Mouse (Mus musculus): ENCODE results near the gene Tnfrsf4.

Tnfrsf4 gene

DNA sequence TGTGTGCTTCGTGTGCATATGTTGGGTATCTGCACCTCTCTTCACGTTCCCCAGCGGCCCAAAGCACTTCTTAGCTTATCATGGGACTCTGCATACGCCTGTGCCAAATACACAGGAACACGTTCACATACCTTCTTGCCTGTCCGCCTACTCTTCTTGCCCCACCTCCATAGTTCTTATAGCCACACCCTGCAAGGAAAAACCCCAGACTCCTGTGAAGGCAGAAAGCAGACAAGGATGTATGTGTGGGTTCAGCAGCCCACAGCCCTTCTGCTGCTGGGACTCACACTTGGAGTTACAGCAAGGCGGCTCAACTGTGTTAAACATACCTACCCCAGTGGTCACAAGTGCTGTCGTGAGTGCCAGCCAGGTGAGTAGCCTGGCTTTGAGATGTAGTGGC, at the start of gene Tnfrsf4:
Tnfrsf4 (plus strand) TSS at position 207 of the 400 bp plus-strand sequence.
- DNase-seq (ENCODE audit: low spot score in 2 of 2), result peak in 1 of 2 experiments; percentile 54

DNA sequence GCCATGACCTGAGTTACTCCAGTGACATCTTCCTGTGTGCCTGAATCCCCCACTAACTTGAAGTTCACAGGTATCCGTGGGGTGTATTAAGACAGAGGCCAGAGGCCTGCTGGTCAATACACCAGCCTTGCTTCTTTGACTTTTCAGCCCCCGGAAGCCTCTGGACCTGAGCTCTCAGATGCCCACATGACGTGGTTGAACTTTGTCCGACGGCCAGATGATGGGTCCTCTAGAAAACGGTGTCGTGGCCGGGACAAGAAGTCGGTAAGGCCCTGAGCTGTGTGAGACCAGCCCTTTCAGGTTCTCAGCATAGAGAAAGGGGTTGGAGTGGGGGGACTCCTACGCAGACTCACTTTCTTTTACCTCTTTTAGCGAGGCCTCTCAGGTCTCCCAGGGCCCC, 49.2 kb upstream of the Tnfrsf4 start:
- DNase-seq (ENCODE audit: low spot score in 2 of 2), result no peak

DNA sequence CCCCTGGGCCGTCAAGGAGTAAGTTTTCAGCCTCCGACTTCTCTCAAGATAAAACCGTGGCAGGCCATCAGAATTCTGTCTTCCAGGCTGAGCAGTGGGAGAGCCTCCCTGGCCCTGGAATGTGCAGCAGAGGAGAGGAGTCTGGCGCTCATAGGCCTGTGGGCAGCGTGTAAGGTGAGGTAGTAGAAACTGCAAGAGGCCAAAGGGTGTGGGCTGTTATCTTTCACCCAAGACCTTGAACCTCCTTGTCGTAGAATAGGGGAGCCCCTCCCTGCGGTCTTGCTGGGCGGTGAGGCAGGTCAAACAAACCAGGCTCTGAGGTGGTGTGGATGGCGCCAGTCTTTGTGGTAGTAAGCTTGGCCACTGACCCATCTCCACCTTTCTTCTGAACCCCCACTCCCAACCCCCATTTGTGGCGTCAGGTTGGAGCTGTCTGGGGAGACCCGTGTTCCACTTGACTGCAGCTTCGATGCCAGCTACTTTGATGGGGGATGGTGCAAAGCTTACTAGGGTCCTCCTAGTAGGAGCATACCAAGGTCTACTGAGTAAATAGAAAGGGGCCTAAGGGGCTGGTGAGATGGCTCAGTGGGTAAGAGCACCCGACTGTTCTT, 44.5 kb upstream of the Tnfrsf4 start:
- no peak for DNase-seq (ENCODE audit: low spot score in 2 of 2)

DNA sequence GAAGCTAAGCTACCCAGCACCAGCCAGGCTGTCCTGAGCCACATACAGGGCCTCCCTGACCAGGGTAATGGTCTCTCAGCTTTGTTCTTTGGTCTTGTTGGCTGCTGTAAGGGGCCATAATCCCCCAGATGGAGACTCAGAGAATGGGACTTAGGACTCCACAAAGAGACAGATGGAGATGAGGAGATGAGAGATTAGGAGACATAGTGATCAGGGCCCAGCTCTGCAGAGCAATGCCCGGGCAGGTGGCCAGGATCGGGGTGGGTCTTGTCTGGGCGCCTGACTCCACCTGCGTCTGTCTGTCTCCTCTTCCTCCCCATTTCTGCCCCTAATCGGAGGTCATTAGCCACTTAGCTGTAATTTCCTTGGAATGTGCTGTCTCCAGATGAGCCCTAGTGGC, 43.4 kb upstream of the Tnfrsf4 start:
- DNase-seq (ENCODE audit: low spot score in 2 of 2), result no peak

DNA sequence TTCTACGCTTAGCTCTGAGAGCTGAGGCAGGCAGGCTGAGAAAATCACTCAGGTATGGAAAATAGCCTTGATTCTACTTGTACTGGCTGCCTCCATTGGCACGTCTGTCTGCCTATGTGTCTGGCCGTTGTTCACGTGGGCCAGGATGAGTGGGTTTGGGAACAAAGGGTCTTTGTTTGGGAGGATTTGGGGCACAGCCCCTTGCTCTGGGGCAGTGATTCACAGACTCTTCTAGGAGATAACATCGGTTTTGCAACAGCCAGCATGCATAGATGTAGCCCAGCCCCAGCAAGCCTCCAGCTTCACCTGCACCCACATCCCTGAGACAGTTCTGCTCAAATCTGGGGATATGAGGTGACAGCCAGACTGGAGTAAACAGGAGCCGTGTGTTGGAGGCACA, 41.0 kb upstream of the Tnfrsf4 start:
- no peak for DNase-seq (ENCODE audit: low spot score in 2 of 2)

DNA sequence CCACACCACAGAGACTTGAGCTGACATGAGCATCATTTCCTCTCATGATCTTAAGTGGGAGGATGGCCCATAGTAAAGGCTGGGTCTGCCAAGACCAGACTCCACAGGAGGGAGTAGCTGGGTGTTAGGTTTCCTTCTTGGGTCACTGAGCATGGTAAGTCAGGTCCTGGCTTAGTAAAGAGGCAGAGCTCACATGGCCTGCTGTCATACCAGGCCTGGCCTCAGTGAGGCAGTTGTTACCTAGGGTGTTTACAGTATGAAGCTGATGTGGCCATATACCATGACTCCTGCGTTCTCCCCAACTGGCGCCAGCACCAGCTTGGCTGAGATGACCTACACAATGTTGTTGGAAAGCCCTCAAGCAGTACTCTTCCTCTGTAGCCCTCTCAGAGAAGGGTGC, 40.4 kb upstream of the Tnfrsf4 start:
- no peak for DNase-seq (ENCODE audit: low spot score in 2 of 2)

DNA sequence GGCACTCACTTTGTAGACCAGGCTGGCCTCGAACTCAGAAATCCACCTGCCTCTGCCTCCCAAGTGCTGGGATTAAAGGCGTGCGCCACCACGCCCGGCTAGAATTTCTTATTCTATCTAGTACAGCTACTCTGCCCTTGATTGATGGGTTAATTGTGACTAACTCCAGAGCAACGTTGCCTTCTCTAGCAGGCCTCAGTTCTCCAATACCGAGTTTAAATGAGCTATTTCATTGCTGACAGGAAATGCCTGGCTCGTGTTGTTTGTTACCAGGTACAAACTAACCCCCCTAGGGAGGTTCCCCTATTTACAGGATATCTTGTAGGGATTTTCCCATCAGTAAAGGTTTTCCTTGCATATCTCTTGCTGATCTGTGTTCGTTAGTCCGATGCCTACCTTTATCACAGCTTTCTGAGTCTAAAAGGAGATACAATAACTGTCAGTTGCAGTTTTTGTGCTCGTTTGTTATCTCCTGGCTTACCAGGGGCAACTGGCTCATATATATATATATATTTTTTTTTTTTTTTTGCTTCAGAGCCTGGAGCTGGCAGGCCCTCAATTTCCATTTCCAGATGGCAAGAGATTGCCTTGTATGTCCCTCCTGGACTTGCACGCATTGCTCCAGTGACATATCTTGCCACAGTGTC, 32.1 kb upstream of the Tnfrsf4 start:
- no peak for DNase-seq (ENCODE audit: low spot score in 2 of 2)

DNA sequence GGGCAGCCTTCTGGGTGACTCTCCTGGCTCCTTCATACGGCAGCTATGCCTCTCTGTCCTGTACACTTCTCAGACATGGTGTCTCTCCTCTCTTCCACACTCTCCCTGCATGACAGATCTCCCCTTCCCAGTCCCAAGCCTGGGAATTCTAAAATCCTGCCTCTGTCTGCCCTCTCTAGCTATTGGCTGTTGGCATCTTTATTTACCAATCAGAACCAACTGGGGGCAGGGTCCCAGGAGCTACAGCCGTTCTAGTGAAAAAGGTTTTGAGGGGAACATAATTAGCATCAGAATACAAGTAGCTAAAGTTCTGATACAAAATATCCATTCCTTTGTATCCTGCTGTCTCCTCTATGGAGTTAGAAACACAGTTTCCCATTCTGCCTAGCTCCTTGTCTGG, 29.9 kb upstream of the Tnfrsf4 start:
- DNase-seq (ENCODE audit: low spot score in 2 of 2), result no peak

DNA sequence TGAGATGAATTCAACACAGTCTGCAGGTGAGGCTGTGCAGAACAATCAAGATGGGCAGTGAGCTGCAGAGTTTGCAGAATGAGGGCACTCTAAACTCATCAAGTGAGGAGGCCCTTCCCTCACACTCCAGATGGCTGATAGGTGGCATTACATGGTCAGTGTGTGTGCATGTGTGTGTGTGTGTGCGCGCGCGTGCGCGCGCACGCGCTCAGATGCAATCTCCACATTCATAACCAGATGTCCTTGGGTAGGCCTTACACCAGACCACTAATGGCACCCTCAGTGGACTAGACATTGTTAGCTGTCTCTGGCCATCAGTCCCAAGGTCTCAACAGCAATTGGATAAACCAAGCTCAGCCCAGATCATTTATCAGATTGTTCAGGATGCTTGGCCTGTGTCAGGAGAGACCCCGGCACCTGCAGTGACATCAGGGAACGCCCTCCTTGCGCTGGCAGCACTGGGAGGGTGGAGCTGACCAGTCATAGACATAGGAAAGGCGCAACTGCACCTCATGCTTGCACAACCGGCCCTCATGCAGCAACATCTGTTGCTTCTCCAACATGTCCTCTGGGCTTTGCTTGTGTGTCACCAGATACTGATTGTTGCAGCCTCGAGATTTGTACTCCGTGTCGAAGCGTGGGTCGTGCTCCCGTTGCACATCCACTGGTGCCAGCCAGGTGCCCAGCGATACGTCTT, 22.3 kb upstream of the Tnfrsf4 start:
- no peak for DNase-seq (ENCODE audit: low spot score in 2 of 2)

DNA sequence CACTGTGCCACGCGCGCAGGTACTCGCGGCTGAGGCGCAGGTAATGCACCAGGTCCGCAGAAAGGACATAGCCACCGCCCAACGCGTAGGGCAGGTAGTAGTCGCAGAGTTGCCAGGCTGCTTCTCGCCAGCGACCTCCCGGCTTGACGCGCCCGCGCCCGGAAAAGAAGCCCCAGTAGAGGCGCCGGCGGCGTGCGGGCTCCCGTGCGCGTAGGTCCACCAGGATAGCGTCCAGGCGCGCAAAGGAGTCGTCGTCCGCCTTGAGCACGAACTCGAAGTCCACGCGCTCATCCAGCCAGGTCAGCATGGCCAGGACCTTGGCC, 21.8 kb upstream of the Tnfrsf4 start:
- no peak for DNase-seq (ENCODE audit: low spot score in 2 of 2)

DNA sequence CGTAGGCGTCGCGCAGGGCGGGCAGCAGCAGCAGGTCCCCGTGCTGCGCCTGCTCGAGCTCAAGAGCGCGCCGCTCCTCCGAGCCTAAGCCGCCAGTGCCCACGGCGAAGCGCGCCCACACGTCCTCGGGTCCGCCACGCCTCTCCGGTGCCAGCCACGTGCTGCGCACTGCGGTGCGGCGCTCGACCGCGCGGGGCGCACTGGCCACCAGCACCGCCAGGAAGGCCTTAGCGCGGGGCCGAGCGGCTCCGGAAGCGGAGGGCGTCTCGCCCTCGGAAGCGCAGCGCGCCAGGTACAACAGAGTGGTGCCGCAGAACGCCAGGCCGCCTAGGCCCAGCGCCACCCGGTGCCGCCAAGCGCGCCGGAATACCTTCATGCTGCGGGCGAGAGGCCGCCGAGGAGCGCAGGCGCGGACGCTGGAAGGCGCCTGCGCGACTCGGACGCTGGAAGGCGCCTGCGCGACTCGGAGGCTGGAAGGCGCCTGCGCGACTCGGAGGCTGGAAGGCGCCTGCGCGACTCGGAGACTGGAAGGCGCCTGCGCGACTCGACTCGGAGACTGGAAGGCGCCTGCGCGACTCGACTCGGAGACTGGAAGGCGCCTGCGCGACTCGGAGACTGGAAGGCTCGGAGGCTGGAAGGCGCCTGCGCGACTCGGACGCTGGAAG, 21.3 kb upstream of the Tnfrsf4 start, which contains the start of the genes B3galt6 and Sdf4:
B3galt6 (minus strand) TSS at position 409 of the 665 bp plus-strand sequence.
Sdf4 (plus strand) TSS at position 632 of the 665 bp plus-strand sequence.
- DNase-seq (ENCODE audit: low spot score in 2 of 2), result peak; percentile 88 to 91

DNA sequence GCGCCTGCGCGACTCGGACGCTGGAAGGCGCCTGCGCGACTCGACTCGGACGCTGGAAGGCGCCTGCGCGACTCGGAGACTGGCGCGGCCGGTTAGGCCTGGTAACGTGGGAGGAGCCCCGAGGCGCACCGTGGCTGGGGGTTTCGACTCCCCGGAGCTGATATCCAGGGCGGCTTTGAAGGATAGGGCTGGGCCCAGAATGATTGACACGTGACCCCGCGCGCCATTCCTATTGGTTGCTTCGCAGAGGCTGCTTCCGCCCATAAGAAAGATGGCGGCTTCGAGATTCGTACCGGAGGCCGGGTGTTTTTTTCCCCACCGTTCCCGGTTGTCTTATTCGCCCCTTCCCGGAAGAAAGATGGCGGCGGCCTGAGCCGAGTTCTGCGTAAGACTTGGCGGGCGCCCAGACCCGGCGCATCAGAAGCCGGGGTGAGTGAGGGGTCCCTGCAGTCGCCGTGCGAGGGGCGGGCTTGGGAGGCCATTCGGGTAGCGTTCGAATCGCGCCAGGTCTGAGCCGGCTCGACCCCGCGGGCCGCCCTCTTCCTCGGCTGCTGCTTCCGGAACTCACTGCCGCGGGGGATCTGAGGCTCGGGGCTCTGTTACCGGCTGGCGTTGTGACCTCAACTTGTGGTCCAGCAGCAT, 20.6 kb upstream of the Tnfrsf4 start:
- peak; percentile 97 to 98 for DNase-seq (ENCODE audit: low spot score in 2 of 2)

DNA sequence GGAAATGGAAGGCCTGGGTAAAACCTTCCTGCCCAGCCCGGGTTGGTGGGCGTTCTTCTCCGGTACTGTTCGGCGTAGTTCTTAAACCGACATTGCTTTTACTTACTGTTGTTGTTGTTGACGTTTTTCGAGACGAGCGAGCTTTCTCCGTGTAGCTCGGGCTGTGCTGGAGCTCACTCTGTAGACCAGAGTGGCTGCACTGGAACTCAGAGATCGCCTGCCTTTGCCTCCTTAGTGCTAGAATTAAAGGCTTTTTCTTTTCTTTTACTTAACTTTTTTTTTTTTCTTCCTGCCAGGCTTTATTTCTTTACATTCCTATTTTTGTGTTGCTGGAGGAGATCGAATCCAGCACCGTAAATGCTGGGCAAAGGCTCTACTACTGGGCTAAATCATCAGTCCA, 20.0 kb upstream of the Tnfrsf4 start:
- no peak for DNase-seq (ENCODE audit: low spot score in 2 of 2)

DNA sequence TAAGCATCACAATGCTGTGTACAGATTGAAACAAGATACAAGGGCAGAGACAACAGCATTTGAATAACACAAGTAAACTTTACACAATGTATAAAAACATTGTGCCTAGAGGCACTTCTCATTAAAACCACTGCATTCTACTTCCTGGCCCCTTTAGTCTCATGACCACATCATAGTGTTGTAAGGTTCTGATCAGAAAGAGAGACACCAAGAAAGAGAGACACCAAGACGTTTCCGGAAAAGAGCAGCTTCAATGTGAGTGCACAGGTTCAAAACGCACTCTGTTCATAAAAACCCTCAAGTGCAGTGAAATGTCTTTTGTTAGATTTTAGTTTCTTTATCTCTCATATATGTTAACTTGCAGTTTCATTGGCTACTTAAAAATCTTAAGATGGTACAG, 9.5 kb upstream of the Tnfrsf4 start:
- DNase-seq (ENCODE audit: low spot score in 2 of 2), result no peak

DNA sequence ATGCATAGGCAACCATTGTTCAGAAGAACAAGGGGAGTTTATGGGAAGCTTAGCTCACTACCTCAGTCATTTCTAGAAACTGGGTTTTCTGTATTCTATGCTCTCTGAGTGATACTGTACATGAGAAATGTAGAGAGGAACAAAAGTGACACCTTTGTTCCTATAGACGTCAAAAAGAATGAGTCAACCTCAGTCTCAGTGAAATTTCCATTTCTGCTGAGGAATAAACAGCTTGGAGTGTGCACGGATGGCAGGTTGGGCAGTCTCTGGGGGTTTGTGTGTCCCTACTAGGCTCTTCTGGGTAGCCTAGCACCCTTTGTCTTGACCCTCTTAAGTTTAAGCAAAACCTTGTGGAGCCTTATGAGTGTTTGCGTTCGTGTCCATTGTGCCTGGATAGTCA, 5.3 kb upstream of the Tnfrsf4 start:
- DNase-seq (ENCODE audit: low spot score in 2 of 2), result no peak

DNA sequence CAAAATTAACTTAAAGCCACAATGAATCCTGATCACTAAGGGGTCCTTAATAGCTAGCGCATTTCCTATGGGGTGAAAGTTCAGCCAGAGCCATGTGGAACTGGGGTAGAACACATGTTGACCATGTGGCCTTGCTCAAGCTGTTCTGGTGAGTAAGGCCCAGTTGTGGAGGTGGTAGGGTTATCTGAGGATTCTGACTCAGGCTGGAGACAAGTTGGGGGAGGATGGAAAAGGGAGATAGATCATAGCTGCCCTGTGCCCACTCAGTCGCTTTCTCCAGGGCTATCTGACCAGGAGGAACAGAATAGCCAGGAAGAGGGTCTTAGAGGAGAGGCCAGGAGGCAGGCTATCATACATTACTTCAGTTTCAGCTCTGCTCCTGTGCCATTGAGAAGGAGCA, 793 bp downstream of the Tnfrsf4 start:
- no peak for DNase-seq (ENCODE audit: low spot score in 2 of 2)

DNA sequence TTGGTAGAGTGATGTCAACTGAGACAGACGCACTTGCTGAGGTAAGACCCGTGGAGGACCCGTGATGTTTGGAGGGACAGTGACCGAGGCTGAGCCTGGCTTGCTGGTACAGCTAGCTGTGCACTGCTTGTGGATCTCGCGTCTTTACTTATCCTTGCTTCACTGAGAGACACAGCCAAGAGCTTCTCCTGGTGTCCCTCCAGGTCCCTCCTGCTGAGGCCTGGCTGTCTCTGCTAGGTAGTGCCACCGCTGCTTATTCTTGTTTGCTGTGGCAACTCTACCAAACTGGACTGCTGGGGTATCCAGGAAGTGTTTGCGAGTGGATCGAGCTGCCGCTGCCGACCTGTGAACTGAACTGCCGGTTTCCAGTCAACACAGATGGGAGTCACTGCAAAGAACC, 6.1 kb downstream of the Tnfrsf4 start:
- no peak for DNase-seq (ENCODE audit: low spot score in 2 of 2)

DNA sequence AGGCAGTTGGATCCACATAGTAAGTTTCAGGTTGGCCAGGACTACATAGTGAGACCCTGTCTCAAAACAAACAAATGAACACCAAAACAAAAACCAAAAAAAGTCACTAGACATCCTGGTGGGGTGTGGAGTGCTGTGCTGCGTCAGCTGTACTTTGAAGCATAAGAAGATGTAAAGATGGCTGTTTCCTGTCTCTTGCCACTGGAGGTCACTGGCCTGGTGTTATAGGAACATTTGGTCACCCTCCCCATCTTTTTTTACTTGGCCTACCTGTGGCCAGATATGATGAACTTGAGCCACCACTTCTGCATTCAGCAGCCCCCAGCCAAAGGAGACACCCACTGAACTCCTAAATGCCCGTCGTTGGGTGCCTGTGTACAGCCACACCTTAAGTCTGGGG, 7.7 kb downstream of the Tnfrsf4 start:
- DNase-seq (ENCODE audit: low spot score in 2 of 2), result no peak

DNA sequence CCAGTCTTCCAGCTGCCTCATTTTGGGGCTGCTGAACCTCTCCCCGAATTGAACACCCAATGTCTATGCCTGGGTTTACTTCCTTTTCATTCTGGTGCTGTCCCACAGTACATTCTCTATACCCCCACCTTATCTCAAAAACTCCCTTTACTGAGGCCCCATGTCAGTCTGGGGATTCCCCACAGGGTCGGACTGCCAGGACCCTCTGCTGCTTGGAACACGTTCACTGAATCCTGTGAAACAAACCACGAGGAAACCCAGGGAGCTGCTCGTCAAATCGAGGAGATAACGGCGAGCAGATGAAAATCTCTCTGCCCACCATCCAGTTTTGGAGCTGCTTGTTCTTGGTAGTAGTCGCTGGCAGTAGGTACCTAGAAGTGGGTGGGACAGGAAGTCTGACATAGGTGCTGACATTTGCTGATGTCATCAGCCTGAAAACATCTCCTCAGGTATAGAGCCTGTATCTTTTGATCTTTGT, 8.3 kb downstream of the Tnfrsf4 start:
- DNase-seq (ENCODE audit: low spot score in 2 of 2), result no peak

DNA sequence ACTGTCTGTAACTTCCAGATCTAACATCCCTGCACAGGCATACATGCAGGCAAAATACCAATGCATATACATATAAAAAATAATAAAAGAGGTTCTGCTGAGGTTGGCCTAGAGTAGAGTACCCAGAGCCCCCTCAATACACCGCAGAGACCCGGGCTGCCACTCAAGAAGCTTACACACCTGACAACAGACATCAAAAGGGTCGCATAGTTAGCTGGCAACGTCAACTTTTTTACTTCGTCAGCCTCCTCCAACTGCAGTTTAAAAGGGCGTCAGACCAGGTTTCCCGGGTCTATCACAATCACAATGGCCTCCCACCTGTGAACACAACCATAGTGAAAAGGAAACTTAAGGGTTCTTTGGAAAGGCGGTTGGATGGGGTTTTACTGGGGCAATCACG, 9.9 kb downstream of the Tnfrsf4 start:
- no peak for DNase-seq (ENCODE audit: low spot score in 2 of 2)

DNA sequence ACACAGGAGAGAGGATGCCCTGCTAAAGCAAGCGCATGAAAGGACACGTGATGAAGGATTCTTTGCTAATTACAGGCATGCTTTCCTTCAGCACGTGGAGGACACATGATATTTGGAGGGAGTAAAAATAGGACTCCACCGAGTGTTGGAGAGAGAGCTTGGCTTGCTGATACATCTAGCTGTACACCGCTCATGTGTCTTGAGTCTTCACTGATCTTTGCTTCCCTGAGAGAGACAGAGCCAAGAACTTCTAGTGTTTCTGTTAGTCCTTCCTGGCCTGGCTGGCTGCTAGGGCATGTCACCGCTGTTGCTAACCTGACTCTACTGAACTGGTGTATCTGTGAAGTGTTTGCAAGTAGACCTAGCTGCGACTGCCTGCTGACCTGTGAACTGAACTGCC, 10.5 kb downstream of the Tnfrsf4 start:
- DNase-seq (ENCODE audit: low spot score in 2 of 2), result no peak

DNA sequence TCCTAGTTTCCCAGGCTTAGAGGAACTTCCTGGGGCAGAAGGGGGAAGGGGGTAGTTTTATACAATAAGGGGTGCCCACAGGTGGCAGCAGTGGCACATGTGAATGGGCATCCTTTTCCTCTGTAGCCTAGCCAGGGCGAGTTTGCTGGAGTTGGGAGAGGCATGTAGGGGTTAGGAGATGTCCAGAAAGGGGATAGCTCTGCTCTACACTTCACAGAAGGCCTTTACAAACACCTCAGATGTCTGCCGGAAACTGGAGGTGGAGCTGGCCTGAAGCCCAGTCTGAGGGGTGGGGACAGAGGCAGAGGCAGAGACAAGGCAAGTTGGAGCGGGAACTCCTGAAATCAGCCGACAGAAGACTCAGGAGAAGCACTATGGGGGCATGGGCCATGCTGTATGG, 12.4 kb downstream of the Tnfrsf4 start, which contains the start of gene Tnfrsf18:
Tnfrsf18 (plus strand) TSS at position 152 of the 400 bp plus-strand sequence.
- DNase-seq (ENCODE audit: low spot score in 2 of 2), result peak; percentile 68 to 70
